Mouse (Mus musculus) v-Abl transformed pro-B cells (cell line): ENCODE measurements around the gene Tle4.

Experiments
- in situ Hi-C, 2 experiments: fragments of 400-800 bp; cut with MboI; formaldehyde crosslinking; loops; one replicate each; pipeline ENCODE4 v1.15.1; 2025; ENCODE audit not compliant: unreplicated experiment in 2 of 2

Tle4 gene

GRCm38 (mm10) chr19:14540678-14541077 is 57.2 kb downstream of the Tle4 start:
- in situ Hi-C loops = no loop called here

- in situ Hi-C loops = no loop called here
Measured at GRCm38 (mm10) chr19:14536676-14537075, 61.2 kb downstream of the Tle4 start.

- in situ Hi-C loops = no loop called here
Measured at GRCm38 (mm10) chr19:14534447-14534846, 63.4 kb downstream of the Tle4 start.

- in situ Hi-C loops = no loop called here
Measured at GRCm38 (mm10) chr19:14532861-14533260, 65.0 kb downstream of the Tle4 start.

- in situ Hi-C loops = no loop called here
Measured at GRCm38 (mm10) chr19:14520098-14520802, 77.6 kb downstream of the Tle4 start.

GRCm38 (mm10) chr19:14519186-14519585 is 78.7 kb downstream of the Tle4 start:
- in situ Hi-C loops = no loop called here

GRCm38 (mm10) chr19:14518438-14519044 is 79.3 kb downstream of the Tle4 start:
- in situ Hi-C loops = no loop called here

- in situ Hi-C loops = no loop called here
Measured at GRCm38 (mm10) chr19:14516420-14516819, 81.4 kb downstream of the Tle4 start.

- in situ Hi-C loops = no loop called here
Measured at GRCm38 (mm10) chr19:14508819-14509218, 89.0 kb downstream of the Tle4 start.

GRCm38 (mm10) chr19:14507911-14508310 is 89.9 kb downstream of the Tle4 start:
- in situ Hi-C loops = no loop called here

GRCm38 (mm10) chr19:14506875-14507670 is 90.8 kb downstream of the Tle4 start:
- in situ Hi-C loops = no loop called here

- in situ Hi-C loops = no loop called here
Measured at GRCm38 (mm10) chr19:14505885-14506548, 91.8 kb downstream of the Tle4 start.

- in situ Hi-C loops = no loop called here
Measured at GRCm38 (mm10) chr19:14505401-14505800, 92.5 kb downstream of the Tle4 start.

GRCm38 (mm10) chr19:14503862-14504261 is 94.0 kb downstream of the Tle4 start:
- in situ Hi-C loops = no loop called here

- in situ Hi-C loops = no loop called here
Measured at GRCm38 (mm10) chr19:14502234-14502633, 95.6 kb downstream of the Tle4 start.

- in situ Hi-C loops = no loop called here
Measured at GRCm38 (mm10) chr19:14499835-14500425, 97.9 kb downstream of the Tle4 start.

GRCm38 (mm10) chr19:14493047-14493446 is 104.8 kb downstream of the Tle4 start:
- in situ Hi-C loops = no loop called here

GRCm38 (mm10) chr19:14487180-14487579 is 110.7 kb downstream of the Tle4 start:
- in situ Hi-C loops = no loop called here

- in situ Hi-C loops = no loop called here
Measured at GRCm38 (mm10) chr19:14485176-14485575, 112.7 kb downstream of the Tle4 start.

- in situ Hi-C loops = no loop called here
Measured at GRCm38 (mm10) chr19:14482562-14483138, 115.2 kb downstream of the Tle4 start.
